Mouse (Mus musculus) lung, embryonic 14.5 days (tissue): ENCODE data around the gene Zbtb5. TPM values are rescaled to one million over a fixed set of nuclear protein-coding genes. Genes with fewer than 3 reads are reported as not detected.
"Not testable (repeated sequence)": the region's sequence is repeated elsewhere in the genome, so short reads cannot be mapped to it uniquely, and the experiment has no call there.

ENCODE experiments used
- ATAC-seq: fragments of 200-750 bp; cut with Nextera tagmentation; 2 replicates; pipeline ENCODE4 v1.8.0; 2017; ENCODE audit warnings: mild to moderate bottlenecking, moderate TSS enrichment, moderate library complexity; ENCODE audit not compliant: insufficient read depth
- DNase-seq: peaks from one replicate; pipeline ENCODE4 v3.0.0-alpha.2; 2015
- H3K27ac ChIP-seq: fragments of 300-500 bp; sonication (generic); 2 replicates; pipeline ENCODE4 v1.5.1; 2014; ENCODE audit warnings: low read depth, mild to moderate bottlenecking, moderate library complexity
- H3K27me3 ChIP-seq: fragments of 300-500 bp; sonication (generic); 2 replicates; pipeline ENCODE4 v1.6.1; 2014; ENCODE audit warnings: low read length, control low read depth; ENCODE audit not compliant: insufficient read depth
- H3K36me3 ChIP-seq: fragments of 300-500 bp; sonication (generic); 2 replicates; pipeline ENCODE4 v1.6.1; 2014; ENCODE audit warnings: control low read depth; ENCODE audit not compliant: insufficient read depth
- H3K4me1 ChIP-seq: fragments of 300-500 bp; sonication (generic); 2 replicates; pipeline ENCODE4 v1.6.1; 2014; ENCODE audit warnings: antibody characterized with exemption, control low read depth; ENCODE audit not compliant: insufficient read depth
- H3K4me2 ChIP-seq: fragments of 300-500 bp; sonication (generic); 2 replicates; pipeline ENCODE4 v1.6.1; 2014; ENCODE audit warnings: mild to moderate bottlenecking
- H3K4me3 ChIP-seq: fragments of 300-500 bp; sonication (generic); 2 replicates; pipeline ENCODE4 v1.5.1; 2014; ENCODE audit warnings: low read depth, low read length
- H3K9ac ChIP-seq: fragments of 300-500 bp; sonication (generic); 2 replicates; pipeline ENCODE4 v1.6.1; 2014
- H3K9me3 ChIP-seq: fragments of 300-500 bp; sonication (generic); 2 replicates; pipeline ENCODE4 v1.6.1; 2016; ENCODE audit warnings: low read depth, low read length, control low read depth
- CTCF ChIP-seq: IDR thresholded peaks from 2 replicates; pipeline ENCODE4 v1.5.1; 2016; ENCODE audit warnings: antibody characterized with exemption, low read depth
- WGBS: fragments of 180-500 bp; shearing (Covaris S2); extraction: QIAGEN DNeasy Blood & Tissue Kit; methylation state at CpG from one replicate; pipeline ENCODE4 v1.1.7; 2014; 5-methylcytosine and 5-hydroxymethylcytosine counted together
- polyA plus RNA-seq: library from polyadenylated mRNA; unstranded; fragments of >200 nt; fragmentation: Nextera tagmentation; extraction: Ambion mirVana; gene quantifications from 2 replicates; pipeline ENCODE4 v1.2.1, GENCODE M21; 2014

The Zbtb5 gene
- polyA plus RNA-seq, 1 experiment from 2014 or later: 23.7 TPM

DNA sequence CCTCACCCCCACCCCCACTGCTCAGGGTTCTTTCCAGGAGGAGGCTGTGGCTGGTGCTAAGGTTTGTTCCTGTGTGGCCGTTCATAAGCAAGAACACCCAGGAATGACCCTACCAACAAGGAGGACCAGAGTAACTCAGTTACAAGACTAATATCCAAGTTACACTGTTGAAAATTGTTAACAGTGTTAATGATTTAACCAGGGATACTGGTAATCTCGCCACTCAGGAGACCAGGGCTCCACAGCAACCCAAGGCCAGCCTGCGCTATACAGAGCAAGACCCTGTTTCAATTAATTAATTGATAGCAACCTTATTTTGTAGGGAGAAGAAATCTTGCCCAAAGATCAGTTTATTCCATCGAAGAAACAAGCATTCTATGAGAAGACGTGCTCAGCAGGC, 64.7 kb downstream of the Zbtb5 start:
- no peak for ATAC-seq
- WGBS: 78% methylated on average over 5 of the region's 5 CpGs

DNA sequence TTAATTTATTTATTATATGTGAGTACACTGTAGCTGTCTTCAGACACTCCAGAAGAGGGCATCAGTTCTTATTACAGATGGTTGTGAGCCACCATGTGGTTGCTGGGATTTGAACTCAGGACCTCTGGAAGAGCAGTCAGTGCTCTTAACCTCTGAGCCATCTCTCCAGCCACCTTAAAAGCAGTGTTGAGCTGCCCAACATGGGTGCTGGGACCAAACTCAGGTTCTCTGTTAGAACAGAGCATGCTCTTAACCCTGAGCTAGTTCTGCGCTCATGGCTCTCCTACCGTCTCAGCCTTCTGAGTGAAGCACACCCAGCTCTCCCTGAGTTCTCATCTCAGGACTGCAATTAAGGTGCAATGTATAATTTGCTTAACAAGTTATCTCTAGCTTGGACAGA, 66.1 kb downstream of the Zbtb5 start:
- WGBS: 93% methylated on average over 2 of the region's 2 CpGs
- not testable (repeated sequence) for H3K27me3 ChIP-seq, H3K9me3 ChIP-seq, ATAC-seq, H3K36me3 ChIP-seq, H3K4me1 ChIP-seq, H3K4me3 ChIP-seq, H3K27ac ChIP-seq, H3K9ac ChIP-seq, DNase-seq, H3K4me2 ChIP-seq

More for the DNA sequence above, 64.7 kb downstream of the Zbtb5 start:
- Histone ChIP-seq H3K27ac (no peak overlapping the region), H3K4me1 (no peaks in the 10 kb centered on the region), H3K9ac (no peak overlapping the region), H3K4me2 (no peak overlapping the region), H3K4me3 (no peak overlapping the region), H3K36me3 (no peaks in the 10 kb centered on the region), H3K27me3 (no peaks in the 10 kb centered on the region), H3K9me3 (no peaks in the 10 kb centered on the region)
- DNase-seq: no peak
- no peak for TF ChIP-seq CTCF

- TF ChIP-seq CTCF: no peak
- Histone ChIP-seq H3K27me3 (no peaks in the 10 kb centered on the region), H3K4me2 (no peak overlapping the region), H3K4me1 (no peaks in the 10 kb centered on the region), H3K36me3 (no peaks in the 10 kb centered on the region), H3K9ac (no peak overlapping the region), H3K4me3 (no peak overlapping the region), H3K27ac (no peak overlapping the region), H3K9me3 (no peaks in the 10 kb centered on the region)
- DNase-seq (no peak), ATAC-seq (no peak)
- WGBS: 81% methylated on average over 10 of the region's 10 CpGs
Measured at GRCm38 (mm10) chr4:44944426-44945075, 67.7 kb downstream of the Zbtb5 start.

DNA sequence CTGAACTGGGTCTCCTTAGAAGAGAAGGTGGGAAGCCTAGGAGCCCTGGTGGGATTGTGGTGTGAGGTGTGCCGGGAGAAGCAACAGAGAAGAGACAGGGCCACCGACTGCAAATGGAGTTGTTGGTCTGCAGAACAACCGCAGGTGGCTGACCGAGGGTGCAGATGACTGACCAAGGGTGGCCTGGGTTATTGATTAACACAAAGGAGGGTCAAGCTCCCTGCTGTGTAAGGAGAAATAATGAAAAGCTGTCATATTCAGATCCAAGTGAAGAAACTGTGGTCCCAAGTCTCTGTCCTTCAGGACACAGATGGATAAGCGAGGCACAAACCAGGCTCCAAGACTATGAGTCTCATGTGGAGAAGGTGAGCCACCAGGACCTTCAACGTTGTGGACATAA, 68.7 kb downstream of the Zbtb5 start:
- no peak overlapping the region for H3K4me2 ChIP-seq
- H3K4me1 ChIP-seq: no peaks in the 10 kb centered on the region
- DNase-seq: no peak
- no peaks in the 10 kb centered on the region for H3K36me3 ChIP-seq
- H3K27me3 ChIP-seq: no peaks in the 10 kb centered on the region
- no peak overlapping the region for H3K27ac ChIP-seq
- H3K9ac ChIP-seq: no peak overlapping the region
- ATAC-seq: no peak
- H3K4me3 ChIP-seq: no peak overlapping the region
- H3K9me3 ChIP-seq: no peaks in the 10 kb centered on the region
- WGBS: 79% methylated on average over 6 of the region's 6 CpGs
- no peak for TF ChIP-seq CTCF

DNA sequence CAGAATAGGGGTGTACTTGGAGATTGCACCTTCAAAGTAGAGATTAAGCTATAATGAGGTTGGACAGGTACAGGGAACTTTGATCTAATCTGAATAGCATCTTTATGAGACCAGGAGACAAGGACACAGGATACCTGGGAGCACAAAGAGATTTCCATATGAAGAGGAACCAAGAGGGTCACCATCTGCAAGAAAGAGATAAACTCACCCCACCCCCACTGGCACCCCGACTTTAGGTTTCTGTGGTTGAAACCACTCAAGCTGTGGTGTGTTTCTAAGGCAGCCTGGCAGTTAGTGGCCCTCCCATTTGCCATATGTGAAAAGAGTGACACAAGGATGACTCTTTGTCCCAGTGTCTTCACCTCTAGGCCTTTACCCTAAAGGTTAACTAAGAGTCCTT, 70.0 kb downstream of the Zbtb5 start:
- DNase-seq: no peak
- no peaks in the 10 kb centered on the region for H3K36me3 ChIP-seq
- H3K9ac ChIP-seq: no peak overlapping the region
- WGBS: 80% methylated on average over 1 of the region's 1 CpGs
- H3K4me1 ChIP-seq: no peaks in the 10 kb centered on the region
- H3K9me3 ChIP-seq: no peaks in the 10 kb centered on the region
- TF ChIP-seq CTCF: no peak
- no peak overlapping the region for H3K4me2 ChIP-seq
- H3K4me3 ChIP-seq: no peak overlapping the region
- ATAC-seq: no peak
- no peaks in the 10 kb centered on the region for H3K27me3 ChIP-seq
- H3K27ac ChIP-seq: no peak overlapping the region

Other genes starting within 250 kb of the Zbtb5 start
- gene Grhpr, start 31.0 kb downstream of the Zbtb5 start, polyA plus RNA-seq: 46.2 and 50.1 TPM in 2 replicates
- 40.1 and 43.3 TPM in 2 replicates for gene Polr1e, start 6.2 kb upstream of the Zbtb5 start, polyA plus RNA-seq
- 11.6 and 13.3 TPM in 2 replicates for gene Fbxo10, start 72.2 kb upstream of the Zbtb5 start, polyA plus RNA-seq
- gene Tomm5, start 95.7 kb upstream of the Zbtb5 start, polyA plus RNA-seq: 213 and 216 TPM in 2 replicates
- 0.18 and 0.69 TPM in 2 replicates for gene Frmpd1, start 172.5 kb upstream of the Zbtb5 start, polyA plus RNA-seq